Mouse (Mus musculus): ENCODE results near the gene Wrap73.

Wrap73 gene

DNA sequence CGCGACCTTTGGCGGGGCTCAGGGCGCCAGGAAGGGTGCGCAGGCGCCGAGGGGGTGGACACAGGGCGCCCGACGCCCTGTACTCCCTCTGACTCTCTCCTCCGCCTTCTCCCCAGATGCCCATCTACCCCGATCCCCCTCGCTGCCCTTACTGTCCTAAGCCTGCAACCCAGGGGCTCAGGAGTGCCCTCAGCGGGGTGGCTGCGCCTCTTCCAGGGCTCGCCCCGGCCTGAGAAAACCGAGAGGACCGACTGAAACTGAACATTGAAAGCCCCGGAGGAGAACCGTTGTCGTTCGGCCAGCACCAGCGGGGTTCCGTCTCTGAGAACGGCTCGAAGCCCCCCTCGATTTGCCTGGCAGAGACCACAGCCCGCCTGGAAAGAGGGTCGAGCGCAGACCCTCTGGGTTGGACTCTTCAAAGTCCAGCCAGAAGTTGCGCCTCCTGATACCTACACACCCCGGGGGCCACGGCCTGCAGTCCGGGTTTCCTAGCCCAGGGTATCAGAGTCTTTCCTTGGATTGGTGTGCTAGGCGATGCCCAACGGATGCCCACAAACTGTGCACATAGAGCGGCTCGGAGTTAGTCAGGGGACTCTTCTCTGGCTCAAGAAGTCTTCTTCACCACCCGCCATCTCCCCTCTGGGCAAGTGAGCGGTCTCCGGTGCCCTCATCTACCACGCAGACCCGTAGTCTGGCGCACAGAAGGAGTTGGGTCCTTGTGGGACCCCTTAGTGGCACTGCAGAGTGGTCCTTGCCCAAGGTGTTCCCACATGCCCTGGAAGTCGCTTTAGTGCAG is 1.8 kb upstream of the Wrap73 start:
- DNase-seq (ENCODE audit: low spot score), result no peak

DNA sequence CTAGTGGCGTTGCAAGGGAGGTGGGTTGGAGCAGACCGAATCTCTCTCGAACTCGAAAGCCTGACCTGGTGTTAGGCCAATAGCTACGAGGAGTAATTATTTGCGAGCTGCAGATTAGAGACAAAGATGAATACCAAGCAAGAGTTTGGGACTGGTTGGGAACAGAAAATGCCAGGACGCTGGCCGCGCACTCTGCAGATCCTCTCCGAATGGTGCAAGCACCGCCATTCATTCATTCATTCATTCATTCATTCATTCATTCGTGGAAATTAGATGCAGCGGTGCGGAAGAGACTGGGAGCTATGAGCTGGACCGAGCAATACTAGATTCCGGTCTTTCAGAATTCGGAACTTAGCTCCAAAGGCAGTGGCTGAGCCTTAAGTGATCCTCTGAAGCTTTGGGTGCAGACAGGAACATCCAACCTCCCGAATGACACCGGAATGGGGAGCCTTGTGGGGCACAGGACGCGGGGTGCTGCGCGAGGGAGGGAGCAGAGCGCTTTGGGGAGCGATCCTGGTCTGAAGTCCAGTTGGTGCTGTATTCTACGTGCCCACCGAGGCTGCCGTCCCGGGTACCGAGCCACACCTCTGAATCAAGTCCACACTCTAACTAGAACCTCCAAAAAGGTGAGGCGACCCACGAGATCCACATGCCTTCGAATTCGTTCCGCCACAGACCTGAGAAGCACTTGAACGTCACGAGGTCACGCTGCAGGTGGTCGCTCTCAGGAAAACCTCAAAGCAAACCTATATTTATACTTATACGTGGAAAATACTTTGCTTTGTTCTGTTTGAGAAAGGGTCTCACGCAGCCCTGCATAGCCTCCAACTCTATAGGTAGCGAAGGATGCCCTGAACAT is 934 bp upstream of the Wrap73 start:
- no peak for DNase-seq (ENCODE audit: low spot score)

DNA sequence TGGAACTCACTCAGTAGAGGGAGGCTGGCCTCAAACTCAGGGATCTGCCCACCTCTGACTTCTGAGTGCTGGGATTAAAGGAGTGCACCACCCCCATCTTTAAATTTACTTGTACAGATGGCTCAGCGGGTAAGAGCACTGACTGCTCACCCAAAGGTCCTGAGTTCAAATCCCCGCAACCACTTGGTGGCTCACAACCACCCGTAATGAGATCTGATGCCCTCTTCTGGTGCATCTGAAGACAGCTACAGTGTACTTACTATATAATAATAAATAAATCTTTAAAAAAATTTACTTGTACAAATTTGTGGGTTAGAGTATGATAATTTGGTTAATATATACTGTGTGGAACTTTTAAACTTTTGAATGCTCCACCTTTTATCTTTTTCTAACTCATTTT is 2.5 kb downstream of the Wrap73 start:
- DNase-seq (ENCODE audit: low spot score), result no peak

DNA sequence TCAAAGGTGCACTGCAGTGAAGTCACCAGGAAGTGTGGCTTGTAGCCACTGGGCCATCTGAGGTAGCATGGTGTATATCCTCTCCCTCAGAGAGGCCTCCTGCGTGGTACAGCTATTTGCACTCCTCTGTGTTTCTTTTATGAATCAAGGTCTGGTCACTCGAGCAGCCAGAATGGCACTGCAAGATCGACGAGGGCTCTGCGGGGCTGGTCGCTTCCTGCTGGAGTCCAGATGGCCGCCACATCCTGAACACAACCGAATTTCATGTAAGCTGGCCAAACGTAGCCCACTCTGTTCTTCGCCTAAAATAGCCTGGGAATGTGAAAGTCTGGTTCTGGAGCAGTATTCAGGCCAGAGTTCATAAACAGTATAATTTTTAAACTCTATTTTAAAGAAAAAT is 4.2 kb downstream of the Wrap73 start:
- DNase-seq (ENCODE audit: low spot score), result no peak

DNA sequence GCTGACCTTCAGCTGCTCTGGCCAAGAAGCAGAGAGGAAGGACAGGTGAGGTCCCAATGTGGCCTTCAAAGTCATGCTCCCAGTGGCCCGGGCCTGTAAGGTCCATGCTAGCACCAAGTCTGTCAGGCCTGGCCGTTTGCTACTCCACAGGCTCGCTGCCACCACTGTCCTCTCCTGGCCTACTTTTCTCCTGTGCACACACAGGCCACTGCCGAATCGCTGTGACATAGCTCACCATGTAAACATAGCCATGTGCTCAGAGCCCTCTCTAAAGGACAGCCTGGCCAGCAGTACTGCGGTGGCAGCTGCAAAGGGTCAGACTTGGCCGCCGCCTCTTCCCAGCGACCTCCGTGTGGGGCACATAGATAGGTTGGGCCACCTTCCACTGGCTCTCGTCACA is 11.9 kb downstream of the Wrap73 start:
- DNase-seq (ENCODE audit: low spot score), result no peak

GRCm38 (mm10) chr4:154156050-154156449 is 13.9 kb downstream of the Wrap73 start:
- DNase-seq (ENCODE audit: low spot score), result no peak

GRCm38 (mm10) chr4:154157970-154158662 is 15.9 kb downstream of the Wrap73 start:
- DNase-seq (ENCODE audit: low spot score), result no peak

DNA sequence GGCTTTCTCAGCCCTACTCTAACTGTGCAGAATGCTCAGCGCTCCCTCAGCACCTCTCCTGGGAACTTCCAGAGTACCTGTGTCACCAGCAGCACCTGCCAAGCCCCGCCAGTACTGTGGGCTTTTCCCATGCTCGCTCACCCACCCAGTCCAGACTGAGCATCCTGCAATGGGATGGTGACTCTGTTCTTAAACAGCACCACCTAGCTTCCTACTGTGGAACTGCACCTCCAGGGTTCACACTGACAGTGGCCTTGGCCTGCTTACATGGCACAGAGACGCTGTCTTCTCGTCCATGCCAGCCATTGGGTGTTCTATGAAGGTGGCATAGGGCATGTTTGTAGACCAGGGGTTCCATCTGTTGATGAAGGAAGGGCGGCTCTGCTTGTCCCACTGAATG is 16.8 kb downstream of the Wrap73 start:
- DNase-seq (ENCODE audit: low spot score), result peak; percentile 91

GRCm38 (mm10) chr4:154159961-154160537 is 17.9 kb downstream of the Wrap73 start:
- no peak for DNase-seq (ENCODE audit: low spot score)

DNA sequence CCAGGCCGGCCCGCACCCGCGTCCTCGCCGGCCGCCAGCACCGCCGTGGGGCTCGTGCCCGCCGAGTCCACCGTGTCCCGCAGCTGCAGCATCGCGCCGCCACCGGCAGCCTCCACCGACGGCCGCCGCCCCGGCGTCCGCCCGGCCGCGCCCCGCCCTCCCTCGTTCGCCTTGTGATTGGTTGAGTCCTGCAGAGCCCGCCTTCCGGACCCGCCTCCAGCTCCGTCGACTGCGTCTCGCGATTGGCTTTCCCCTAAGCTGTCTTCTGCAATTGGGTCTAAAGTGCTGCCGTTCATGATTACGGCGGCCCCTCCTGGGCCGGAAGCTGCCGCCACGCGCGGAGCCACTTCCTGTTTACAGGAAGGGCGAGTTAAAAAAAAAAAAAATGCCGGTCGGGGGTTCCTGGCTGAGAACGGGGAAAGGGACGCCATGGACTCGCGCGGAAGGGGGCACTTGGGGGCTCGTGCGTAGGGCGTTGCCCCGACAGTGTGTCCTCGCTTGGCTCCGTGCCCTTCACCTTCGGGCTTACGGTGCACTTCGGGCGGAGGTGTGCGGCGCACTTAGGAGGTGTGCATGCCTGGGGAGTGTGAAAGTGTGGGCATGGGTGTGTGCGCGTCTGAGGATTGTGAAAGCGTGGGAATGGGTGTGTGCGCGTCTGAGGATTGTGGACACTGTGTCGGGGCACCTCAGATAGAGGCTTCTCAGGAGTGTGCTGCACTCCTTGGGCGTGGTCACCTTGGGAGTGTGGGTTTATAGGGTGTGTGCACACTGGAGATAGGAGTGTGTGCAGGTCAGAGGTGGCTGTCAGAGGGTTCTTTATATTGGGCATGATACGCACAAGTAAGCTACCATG is 18.6 kb downstream of the Wrap73 start, which contains the start of gene Tprgl:
Gene Tprgl (minus strand): TSS at position 129 of the 853 bp plus-strand sequence.
- DNase-seq (ENCODE audit: low spot score), result peak; percentile 90

GRCm38 (mm10) chr4:154163296-154163695 is 21.1 kb downstream of the Wrap73 start:
- no peak for DNase-seq (ENCODE audit: low spot score)

DNA sequence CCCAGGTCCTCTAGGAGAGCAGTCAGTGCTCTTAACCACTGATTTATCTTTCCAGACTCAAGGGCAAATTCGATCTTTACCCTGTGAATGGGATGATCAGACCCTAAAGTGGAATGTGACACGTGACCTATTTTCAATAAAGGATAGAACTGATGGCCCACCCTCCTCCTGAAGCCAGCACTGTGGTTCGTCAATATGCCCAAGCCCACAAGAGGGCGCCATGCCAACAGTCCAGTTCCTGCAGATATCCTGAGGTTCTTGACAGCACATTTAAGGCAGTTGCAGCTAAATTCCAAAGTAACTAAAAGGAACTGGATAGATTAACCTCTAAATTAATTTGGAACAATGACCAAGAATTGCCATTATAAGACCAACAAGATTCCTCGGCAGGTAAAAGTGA is 24.9 kb downstream of the Wrap73 start:
- no peak for DNase-seq (ENCODE audit: low spot score)

GRCm38 (mm10) chr4:154170021-154170420 is 27.8 kb downstream of the Wrap73 start:
- no peak for DNase-seq (ENCODE audit: low spot score)

DNA sequence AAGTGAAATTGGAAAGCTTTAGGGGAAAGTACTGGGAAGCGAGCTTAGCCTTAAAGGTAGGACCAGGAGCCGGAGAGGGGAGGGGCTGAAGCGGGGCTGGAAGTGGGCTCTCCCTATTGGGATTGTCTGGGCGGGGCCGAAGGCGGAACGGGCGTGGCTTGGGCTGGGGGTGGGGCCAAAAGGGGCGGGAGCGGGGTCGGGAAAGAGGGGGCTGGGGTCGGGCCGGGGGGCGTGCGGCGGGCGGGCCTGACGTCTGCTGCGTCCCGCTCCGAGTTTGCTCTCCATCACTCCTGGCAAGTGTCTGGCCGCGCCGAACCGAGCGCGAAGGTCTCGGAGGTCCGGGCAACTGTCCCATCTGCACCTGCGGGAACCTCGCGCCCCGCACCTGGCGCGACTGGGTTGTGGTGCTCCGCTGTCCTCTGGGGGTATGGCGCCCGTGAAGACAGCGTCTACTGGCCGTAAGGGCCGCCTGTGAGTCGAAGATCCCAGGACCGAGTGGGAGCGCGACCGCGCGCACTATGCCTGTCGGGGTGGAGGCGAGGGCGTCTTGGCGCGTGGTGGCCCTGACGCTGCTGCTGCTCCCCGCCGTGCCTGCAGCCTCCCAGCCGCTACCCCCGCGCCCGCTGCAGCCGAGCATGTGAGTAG is 28.5 kb downstream of the Wrap73 start, which contains the start of gene Megf6:
Gene Megf6 (plus strand): TSS at position 225 of the 645 bp plus-strand sequence.
- no peak for DNase-seq (ENCODE audit: low spot score)

GRCm38 (mm10) chr4:154171151-154171930 is 29.2 kb downstream of the Wrap73 start:
- DNase-seq (ENCODE audit: low spot score), result no peak

DNA sequence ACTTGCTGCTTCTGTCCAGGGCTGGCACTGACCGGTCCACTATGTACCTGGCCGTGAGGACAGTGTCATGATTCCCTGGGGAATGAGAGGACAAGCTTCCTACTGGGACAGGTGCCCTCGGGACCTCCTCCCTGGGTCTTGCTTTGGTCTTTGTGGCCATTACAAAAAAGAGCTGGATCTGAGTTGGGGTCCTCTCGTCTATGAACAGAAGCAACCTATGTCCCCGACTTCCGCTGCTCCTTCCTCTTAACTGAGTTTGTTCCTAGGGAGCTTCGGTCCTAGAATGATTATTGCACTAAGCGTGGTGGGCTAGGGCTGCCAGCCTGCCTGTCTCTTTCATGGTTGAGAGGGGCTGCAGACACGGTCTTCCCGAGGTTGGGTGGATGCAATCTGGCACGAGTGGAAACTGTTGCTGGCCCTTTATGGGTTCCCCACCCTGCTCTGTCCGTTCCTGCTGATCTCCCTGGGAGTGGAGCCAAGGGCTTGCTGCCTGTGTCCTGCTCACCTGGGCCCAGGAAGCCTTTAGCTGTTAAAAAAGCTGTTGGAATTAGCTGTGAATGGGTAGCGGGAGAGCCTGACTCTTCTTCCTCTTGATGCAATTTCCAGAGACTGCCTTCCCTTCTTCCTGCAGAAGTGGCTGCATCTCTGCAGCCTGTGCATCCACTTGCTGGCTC is 29.9 kb downstream of the Wrap73 start:
- DNase-seq (ENCODE audit: low spot score), result no peak

DNA sequence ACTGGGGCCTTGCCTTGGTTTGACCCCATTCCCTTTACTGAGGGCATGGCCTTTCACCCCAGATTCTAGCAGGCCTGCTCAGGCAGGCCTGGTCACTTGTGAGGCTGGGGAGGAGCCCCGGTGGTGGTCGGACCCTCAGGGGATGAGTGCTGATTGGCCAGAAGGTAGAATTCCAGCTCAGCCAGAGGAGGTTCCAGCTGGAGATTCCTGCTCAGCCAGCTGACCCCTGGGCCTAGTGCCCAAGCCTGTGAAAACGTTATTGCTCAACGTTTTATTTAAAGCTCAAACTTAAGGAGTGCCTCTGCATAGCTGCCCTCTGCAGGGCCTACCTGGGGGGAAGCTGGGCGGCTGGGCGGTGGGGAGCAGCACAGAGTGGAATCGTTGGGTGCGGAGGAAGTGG is 35.1 kb downstream of the Wrap73 start:
- no peak for DNase-seq (ENCODE audit: low spot score)

GRCm38 (mm10) chr4:154181001-154181400 is 38.8 kb downstream of the Wrap73 start:
- no peak for DNase-seq (ENCODE audit: low spot score)

DNA sequence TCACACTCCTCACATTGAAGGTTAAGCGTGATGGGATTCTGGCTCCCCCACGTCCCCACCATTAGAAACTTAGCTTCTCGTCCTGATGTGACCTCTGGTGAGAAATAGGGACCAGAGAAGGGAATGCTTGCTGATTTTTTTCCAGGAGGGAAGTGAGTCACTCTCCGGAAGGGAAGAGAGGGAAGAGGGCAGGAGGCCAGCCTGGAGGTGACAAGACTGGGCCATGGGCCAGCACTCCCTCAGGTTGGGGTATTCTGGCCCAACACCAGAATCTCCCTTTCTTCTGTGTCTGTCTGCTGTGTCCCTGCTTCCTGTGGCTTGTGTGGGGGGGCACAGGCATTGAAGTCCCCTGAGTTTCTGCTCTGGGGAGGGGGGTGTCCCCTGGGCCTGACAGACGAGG is 41.4 kb downstream of the Wrap73 start:
- DNase-seq (ENCODE audit: low spot score), result no peak

Measured in layer of hippocampus, adult 9-10 months (tissue).